In the genomic region with DNA sequence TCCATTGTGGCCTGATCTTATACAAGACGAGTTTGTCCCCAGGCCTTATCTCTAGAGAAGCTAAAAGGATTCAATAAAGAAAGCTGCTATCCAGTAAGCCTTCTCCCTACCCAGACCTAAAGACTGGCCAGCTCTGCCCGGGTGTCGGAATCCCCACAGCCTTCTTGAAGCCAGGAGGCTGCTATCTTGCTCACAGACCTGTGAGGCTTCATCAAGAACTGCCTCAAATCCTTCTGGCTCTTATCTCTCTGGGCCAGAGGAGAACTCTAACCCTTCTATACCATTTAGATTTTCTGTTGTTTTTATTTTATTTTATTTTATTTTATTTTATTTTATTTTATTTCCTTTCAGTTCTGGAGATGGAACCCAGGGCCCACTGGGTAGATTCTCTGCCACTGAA, we compare ENCODE assay signal across 31 mouse cellular contexts. TPM values are rescaled to one million over a fixed set of nuclear protein-coding genes. Genes with fewer than 3 reads are reported as not detected.
A peak's percentile ranks its signal among the peaks of the same experiment; 100 is the strongest.
DNase-seq lines count a peak whose midpoint lies in the region; ATAC-seq and TF ChIP-seq lines count a peak whose summit lies in the region.
"Had no signal": no experiment of that assay in that cellular context is flagged by ENCODE, and none has a peak within 500 bp of the region (broad histone marks: within the 10 kb centered on the region; RNA-seq: fewer than 3 reads in every experiment).

No protein-coding gene starts in this region.

- H3K4me3 ChIP-seq in MEL (ENCODE audit: control insufficient read depth in 1 of 2, insufficient read depth in 1 of 2, low read depth in 2 of 2, low read length in 2 of 2): no peak overlapping the region
- H3K4me3 ChIP-seq in liver, embryonic 15.5 days (replicated peaks): no peak overlapping the region
- H3K4me3 ChIP-seq in neural tube, embryonic 15.5 days (replicated peaks): no peak overlapping the region
- H3K4me3 ChIP-seq: forebrain, embryonic 13.5 days; hindbrain, embryonic 13.5 days; limb, embryonic 10.5 days; limb, embryonic 15.5 days; lung, embryonic 15.5 days; midbrain, embryonic 10.5 days; myocyte; neural tube, embryonic 12.5 days; stomach, embryonic 15.5 days had no signal

- H3K9ac ChIP-seq in MEL (ENCODE audit: control insufficient read depth, low read depth, low read length, poor library complexity, severe bottlenecking): no peak overlapping the region
- no peak overlapping the region for H3K9ac ChIP-seq in liver, embryonic 15.5 days
- no peak overlapping the region for H3K9ac ChIP-seq in neural tube, embryonic 15.5 days (replicated peaks)
- H3K9ac ChIP-seq: forebrain, embryonic 13.5 days; hindbrain, embryonic 13.5 days; limb, embryonic 15.5 days; lung, embryonic 15.5 days; neural tube, embryonic 12.5 days; stomach, embryonic 15.5 days had no signal

- DNase-seq in MEL (ENCODE audit: low read depth, low spot score): peak; percentile 62
- peak; percentile 63 for DNase-seq in liver
- no peak for DNase-seq in retina, embryonic 14.5 days (ENCODE audit: low spot score)
- DNase-seq in urinary bladder, postnatal 25 days (ENCODE audit: low spot score): no peak
- DNase-seq: adrenal gland, adult 2 months; adrenal gland, postnatal 36 days; cerebellum, adult 8-10 months; cerebellum, postnatal 25 days; gastrocnemius, postnatal 25 days; heart, adult 11 months; heart, postnatal 4 days; kidney, adult 9 months; kidney, postnatal 10 days; layer of hippocampus, adult 9-11 months; right cerebral cortex, postnatal 14 days; thymus, postnatal 25 days had no signal

- peak; percentile 73 for ATAC-seq in liver, embryonic 15.5 days (ENCODE audit: insufficient read depth)
- peak; percentile 82 for ATAC-seq in megakaryocyte-erythroid progenitor cell, adult 5-6 weeks (replicated peaks; ENCODE audit: low FRiP score, low TSS enrichment, poor library complexity, severe bottlenecking)
- ATAC-seq in neural tube, embryonic 15.5 days (ENCODE audit: low FRiP score): no peak
- ATAC-seq: activated CD4-positive, CD25-positive, alpha-beta regulatory T cell, adult 4 months; CD4-positive, CD25-positive, alpha-beta regulatory T cell, adult 4 months; forebrain, embryonic 13.5 days had no signal

- no peak for TF ChIP-seq RAD21 in MEL (IDR thresholded peaks at IDR 0.05; ENCODE audit: low read depth, low read length)

- no peak for TF ChIP-seq POLR2A in MEL (IDR thresholded peaks at IDR 0.05; ENCODE audit: control insufficient read depth in 1 of 2, insufficient read depth in 1 of 2, low read depth in 1 of 2, low read length in 2 of 2, poor library complexity in 1 of 2)

- no peaks in the 10 kb centered on the region for H3K79me2 ChIP-seq in MEL (ENCODE audit: control insufficient read depth, insufficient read depth, low read length, poor library complexity)

- H3K27me3 ChIP-seq in MEL (ENCODE audit: control insufficient read depth in 1 of 2, insufficient read depth in 2 of 2, low read length in 2 of 2): no peaks in the 10 kb centered on the region
- peaks cover 29% of the 10 kb centered on the region for H3K27me3 ChIP-seq in liver, embryonic 15.5 days
- H3K27me3 ChIP-seq in neural tube, embryonic 15.5 days (replicated peaks): no peaks in the 10 kb centered on the region
- H3K27me3 ChIP-seq: forebrain, embryonic 13.5 days; hindbrain, embryonic 13.5 days; lung, embryonic 15.5 days; neural tube, embryonic 12.5 days had no signal

- WGBS in liver, embryonic 15.5 days (ENCODE audit: insufficient replicate concordance): 17% methylated on average over 3 of the region's 3 CpGs
- 85% methylated on average over 3 of the region's 3 CpGs for WGBS in neural tube, embryonic 15.5 days

- no peak overlapping the region for H3K27ac ChIP-seq in MEL (ENCODE audit: control insufficient read depth, low read depth, low read length)
- peak overlapping the region; percentile 39; the same call in 1 of the 2 replicates for H3K27ac ChIP-seq in liver, embryonic 15.5 days (replicated peaks)
- H3K27ac ChIP-seq in neural tube, embryonic 15.5 days (replicated peaks): no peak overlapping the region
- H3K27ac ChIP-seq: forebrain, embryonic 13.5 days; hindbrain, embryonic 13.5 days; limb, embryonic 15.5 days; lung, embryonic 15.5 days; midbrain, embryonic 10.5 days; neural tube, embryonic 12.5 days; stomach, embryonic 15.5 days had no signal

- no peak for TF ChIP-seq CTCF in MEL (IDR thresholded peaks at IDR 0.05 in 2 of 3, conservative IDR thresholded peaks at IDR 0.05 in 1 of 3; ENCODE audit: control insufficient read depth in 1 of 3, insufficient read depth in 1 of 3, low read depth in 2 of 3, low read length in 3 of 3, poor library complexity in 1 of 3, severe bottlenecking in 1 of 3)

- TF ChIP-seq EP300 in MEL (IDR thresholded peaks at IDR 0.05; ENCODE audit: low read depth in 1 of 2, low read length in 2 of 2): peak; percentile 67 to 72

- H3K4me2 ChIP-seq in liver, embryonic 15.5 days: 0 out of 2 replicates have a peak overlapping the region, but pooled peaks have one; percentile 11
- no peak overlapping the region for H3K4me2 ChIP-seq in neural tube, embryonic 15.5 days
- H3K4me2 ChIP-seq: forebrain, embryonic 13.5 days; heart, embryonic 11.5 days; hindbrain, embryonic 13.5 days; limb, embryonic 15.5 days; lung, embryonic 15.5 days; neural tube, embryonic 12.5 days; stomach, embryonic 15.5 days had no signal

- H3K36me3 ChIP-seq in MEL (ENCODE audit: control insufficient read depth in 1 of 2, insufficient read depth in 2 of 2, low read length in 2 of 2): peaks cover 0 to 36% of the 10 kb centered on the region in 2 experiments; a peak in 2 of 4 replicates
- H3K36me3 ChIP-seq in liver, embryonic 15.5 days (replicated peaks): no peaks in the 10 kb centered on the region
- H3K36me3 ChIP-seq in neural tube, embryonic 15.5 days: no peaks in the 10 kb centered on the region
- H3K36me3 ChIP-seq: hindbrain, embryonic 13.5 days; limb, embryonic 10.5 days; limb, embryonic 15.5 days; lung, embryonic 15.5 days; midbrain, embryonic 10.5 days; neural tube, embryonic 12.5 days; stomach, embryonic 15.5 days had no signal

- peaks cover 20 to 62% of the 10 kb centered on the region in 2 experiments for H3K4me1 ChIP-seq in MEL (ENCODE audit: control insufficient read depth in 1 of 2, insufficient read depth in 2 of 2, low read length in 2 of 2)
- H3K4me1 ChIP-seq in liver, embryonic 15.5 days (replicated peaks): peaks cover 78% of the 10 kb centered on the region
- H3K4me1 ChIP-seq in neural tube, embryonic 15.5 days: peaks cover 12% of the 10 kb centered on the region
- H3K4me1 ChIP-seq: hindbrain, embryonic 13.5 days; neural tube, embryonic 12.5 days had no signal

- H3K9me3 ChIP-seq in MEL (replicated peaks; ENCODE audit: insufficient read depth, low read length): no peaks in the 10 kb centered on the region
- H3K9me3 ChIP-seq in liver, embryonic 15.5 days (replicated peaks): no peaks in the 10 kb centered on the region
- no peaks in the 10 kb centered on the region for H3K9me3 ChIP-seq in neural tube, embryonic 15.5 days (replicated peaks)
- H3K9me3 ChIP-seq: forebrain, embryonic 13.5 days; hindbrain, embryonic 13.5 days; limb, embryonic 10.5 days; limb, embryonic 15.5 days; lung, embryonic 15.5 days; midbrain, embryonic 10.5 days; neural tube, embryonic 12.5 days; stomach, embryonic 15.5 days had no signal

TF ChIP-seq in MEL, 35 proteins besides CTCF, POLR2A, EP300 and RAD21:
- TF ChIP-seq ETS1 (IDR thresholded peaks at IDR 0.05; ENCODE audit: low read depth, low read length): peak; percentile 58
- TF ChIP-seq GATA1 (IDR thresholded peaks at IDR 0.05; ENCODE audit: low read depth, low read length): peak; percentile 77
- peak; percentile 69 for TF ChIP-seq TAL1 (IDR thresholded peaks at IDR 0.05; ENCODE audit: low read length)
- peak; percentile 90 for TF ChIP-seq TCF12 (IDR thresholded peaks at IDR 0.05; ENCODE audit: low read depth, low read length)
- TF ChIP-seq ZKSCAN1 (IDR thresholded peaks at IDR 0.05; ENCODE audit: low read depth, low read length): peak; percentile 59; the same call in 1 of the 2 replicates
- TF ChIP-seq RCOR1 (IDR thresholded peaks at IDR 0.05; ENCODE audit: low read depth, low read length): peak; percentile 86
- TF ChIP-seq CHD2 (IDR thresholded peaks at IDR 0.05; ENCODE audit: low read length): no peak
- no peak for TF ChIP-seq POLR2AphosphoS5 (IDR thresholded peaks at IDR 0.05; ENCODE audit: borderline replicate concordance, low read depth, low read length)
- TF ChIP-seq USF1 (IDR thresholded peaks at IDR 0.05; ENCODE audit: low read depth, low read length): no peak
- TF ChIP-seq SIN3A (IDR thresholded peaks at IDR 0.05; ENCODE audit: low read length): 0 out of 2 replicates have a peak, but pooled peaks have one; percentile 28

RNA-seq across cellular contexts. Expression of a gene that starts 9.8 kb away (rescaled TPM):
- 2.8 and 4.1 TPM in 2 replicates for total RNA-seq in MEL (2012; rRNA removed)
- 10 to 100 TPM in 1 of 2 experiments, not detected in 1; 11.0 TPM for polyA plus RNA-seq in MEL (2012; ENCODE audit: insufficient read depth in 1 of 2, insufficient read length in 2 of 2, low read depth in 1 of 2, low replicate concordance in 2 of 2, missing spikeins in 1 of 2)
- 16.1 and 17.1 TPM in 2 replicates for polyA plus RNA-seq in liver, embryonic 15.5 days (2015; fragmentation: Nextera tagmentation; extraction: Ambion mirVana)
- 7.2 and 8.7 TPM in 2 replicates for total RNA-seq in megakaryocyte-erythroid progenitor cell, adult 5-6 weeks (2014; fragmentation: Nextera tagmentation)
- 5.4 and 6.7 TPM in 2 replicates for total RNA-seq in megakaryocyte-erythroid progenitor cell, adult 5-6 weeks (2017)
- polyA plus RNA-seq in neural tube, embryonic 15.5 days (2015; fragmentation: Nextera tagmentation; extraction: Ambion mirVana): 106 and 112 TPM in 2 replicates

RNA-seq across cellular contexts. Expression of a gene that starts 52.0 kb away (rescaled TPM):
- total RNA-seq in MEL (2012; rRNA removed): 10.3 and 12.2 TPM in 2 replicates
- polyA plus RNA-seq in MEL (2012; ENCODE audit: insufficient read depth in 1 of 2, insufficient read length in 2 of 2, low read depth in 1 of 2, low replicate concordance in 2 of 2, missing spikeins in 1 of 2): 10 to 100 TPM in 1 of 2 experiments, not detected in 1; 20.2 TPM
- 19.4 and 21.6 TPM in 2 replicates for polyA plus RNA-seq in liver, embryonic 15.5 days (2015; fragmentation: Nextera tagmentation; extraction: Ambion mirVana)
- 16.3 and 19.6 TPM in 2 replicates for total RNA-seq in megakaryocyte-erythroid progenitor cell, adult 5-6 weeks (2014; fragmentation: Nextera tagmentation)
- 22.2 and 22.7 TPM in 2 replicates for total RNA-seq in megakaryocyte-erythroid progenitor cell, adult 5-6 weeks (2017)
- polyA plus RNA-seq in neural tube, embryonic 15.5 days (2015; fragmentation: Nextera tagmentation; extraction: Ambion mirVana): 45.3 and 46.8 TPM in 2 replicates

Comparison
In these comparisons a context has a peak if more than half of its experiments do, and no peak if none do; other contexts are left out.
1. DNase-seq: peak in MEL (single experiment) and liver (single experiment); none in retina, embryonic 14.5 days (single experiment) and urinary bladder, postnatal 25 days (single experiment).